Comparison of ENCODE assay signal across 29 mouse cellular contexts in the genomic region with DNA sequence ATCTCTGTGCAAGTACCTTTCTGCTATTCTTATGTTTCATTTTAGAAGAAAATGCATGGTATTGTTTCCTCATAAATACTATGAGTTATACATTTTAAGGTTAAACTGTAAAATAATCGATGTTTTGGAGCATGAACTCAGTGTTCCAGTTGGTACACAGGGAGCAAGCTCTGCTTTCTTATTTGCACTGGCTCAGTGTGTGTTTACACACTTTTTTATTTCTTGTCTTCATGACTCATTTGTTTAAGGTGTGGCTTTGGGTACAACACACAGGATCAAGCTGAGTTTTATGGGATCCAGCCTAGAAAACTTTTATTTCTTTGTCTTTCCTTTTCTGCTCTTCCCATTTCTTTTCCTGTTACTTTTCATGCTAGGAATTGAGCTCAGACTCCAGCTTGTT.
"Had no signal": no experiment of that assay in that cellular context is flagged by ENCODE, and none has a peak within 500 bp of the region (broad histone marks: within the 10 kb centered on the region; RNA-seq: fewer than 3 reads in every experiment).

No protein-coding gene starts in this region.

- H3K4me3 ChIP-seq: embryonic facial prominence, embryonic 10.5 days; embryonic facial prominence, embryonic 12.5 days; embryonic facial prominence, embryonic 13.5 days; embryonic facial prominence, embryonic 15.5 days; erythroblast, embryonic 14.5 days; forebrain, embryonic 10.5 days; forebrain, embryonic 12.5 days; forebrain, embryonic 13.5 days; gastrocnemius, adult 2 months; heart, adult 2 months had no signal

- H3K4me2 ChIP-seq: embryonic facial prominence, embryonic 12.5 days; embryonic facial prominence, embryonic 13.5 days; embryonic facial prominence, embryonic 15.5 days; forebrain, embryonic 12.5 days; forebrain, embryonic 13.5 days had no signal

- H3K27ac ChIP-seq: embryonic facial prominence, embryonic 10.5 days; embryonic facial prominence, embryonic 12.5 days; embryonic facial prominence, embryonic 13.5 days; embryonic facial prominence, embryonic 15.5 days; forebrain, embryonic 10.5 days; forebrain, embryonic 12.5 days; forebrain, embryonic 13.5 days; gastrocnemius, adult 2 months; heart, adult 2 months had no signal

- H3K9ac ChIP-seq: embryonic facial prominence, embryonic 12.5 days; embryonic facial prominence, embryonic 13.5 days; embryonic facial prominence, embryonic 15.5 days; forebrain, embryonic 12.5 days; forebrain, embryonic 13.5 days; forebrain, postnatal 0 days had no signal

- DNase-seq: cerebellum, adult 18-20 months; cerebellum, adult 2 months; cerebellum, adult 8-10 months; cerebellum, adult 9-10 months; cerebellum, adult 9-11 months; cerebellum, postnatal 10 days; cerebellum, postnatal 14 days; cerebellum, postnatal 25 days; cerebellum, postnatal 36 days; embryo, embryonic 11 days; forebrain, postnatal 0 days; gastrocnemius, adult 2 months; gastrocnemius, postnatal 10 days; gastrocnemius, postnatal 14 days; gastrocnemius, postnatal 25 days; gastrocnemius, postnatal 36 days; heart, adult 11 months; heart, adult 18-20 months; heart, adult 2 months had no signal

- H3K36me3 ChIP-seq: embryonic facial prominence, embryonic 10.5 days; embryonic facial prominence, embryonic 12.5 days; embryonic facial prominence, embryonic 13.5 days; embryonic facial prominence, embryonic 15.5 days; forebrain, embryonic 10.5 days; forebrain, embryonic 12.5 days had no signal

- H3K4me1 ChIP-seq: embryonic facial prominence, embryonic 10.5 days; embryonic facial prominence, embryonic 12.5 days; embryonic facial prominence, embryonic 13.5 days; embryonic facial prominence, embryonic 15.5 days; forebrain, embryonic 10.5 days; forebrain, embryonic 12.5 days; forebrain, embryonic 13.5 days had no signal

- H3K9me3 ChIP-seq: embryonic facial prominence, embryonic 10.5 days; embryonic facial prominence, embryonic 12.5 days; embryonic facial prominence, embryonic 13.5 days; embryonic facial prominence, embryonic 15.5 days; forebrain, embryonic 10.5 days; forebrain, embryonic 12.5 days; forebrain, embryonic 13.5 days had no signal

- ATAC-seq: forebrain, embryonic 13.5 days; forebrain, embryonic 14.5 days; forebrain, embryonic 16.5 days; forebrain, postnatal 0 days had no signal

- H3K27me3 ChIP-seq: embryonic facial prominence, embryonic 12.5 days; embryonic facial prominence, embryonic 13.5 days; embryonic facial prominence, embryonic 15.5 days; forebrain, embryonic 12.5 days; forebrain, embryonic 13.5 days had no signal
